Mouse (Mus musculus): ENCODE results near the gene Tpr. TPM values are rescaled to one million over a fixed set of nuclear protein-coding genes. Genes with fewer than 3 reads are reported as not detected.

Gene Tpr
- polyA plus RNA-seq, 1 experiment from 2014 or later: 130 TPM

- Histone ChIP-seq H3K4me2 (replicated peaks) (no peak overlapping the region), H3K27me3 (ENCODE audit: control insufficient read depth, insufficient read depth, low read length) (no peaks in the 10 kb centered on the region), H3K4me3 (replicated peaks; ENCODE audit: low read length) (no peak overlapping the region), H3K9me3 (ENCODE audit: control insufficient read depth, low read length) (no peaks in the 10 kb centered on the region), H3K36me3 (replicated peaks; ENCODE audit: control insufficient read depth, insufficient read depth) (peaks cover 89% of the 10 kb centered on the region), H3K27ac (no peak overlapping the region), H3K9ac (no peak overlapping the region), H3K4me1 (replicated peaks; ENCODE audit: control insufficient read depth, insufficient read depth, low read length) (no peaks in the 10 kb centered on the region)
- WGBS: 83% methylated on average over 4 of the region's 4 CpGs
- ATAC-seq (ENCODE audit: low FRiP score) (no peak), DNase-seq (ENCODE audit: low spot score) (no peak)
These were observed 49.1 kb downstream of the Tpr start for GRCm38 (mm10) chr1:150441731-150442130.

GRCm38 (mm10) chr1:150458977-150459376, 66.3 kb downstream of the Tpr start:
- Histone ChIP-seq H3K27ac (no peak overlapping the region), H3K4me2 (replicated peaks) (no peak overlapping the region), H3K4me1 (replicated peaks; ENCODE audit: control insufficient read depth, insufficient read depth, low read length) (no peaks in the 10 kb centered on the region), H3K9ac (no peak overlapping the region), H3K9me3 (ENCODE audit: control insufficient read depth, low read length) (no peaks in the 10 kb centered on the region), H3K4me3 (replicated peaks; ENCODE audit: low read length) (no peak overlapping the region), H3K36me3 (replicated peaks; ENCODE audit: control insufficient read depth, insufficient read depth) (no peaks in the 10 kb centered on the region), H3K27me3 (ENCODE audit: control insufficient read depth, insufficient read depth, low read length) (no peaks in the 10 kb centered on the region)
- ATAC-seq (ENCODE audit: low FRiP score): no peak
- WGBS: 96% methylated on average over 5 of the region's 5 CpGs
- DNase-seq (ENCODE audit: low spot score): no peak

GRCm38 (mm10) chr1:150459599-150459998, 67.0 kb downstream of the Tpr start:
- Histone ChIP-seq H3K4me1 (replicated peaks; ENCODE audit: control insufficient read depth, insufficient read depth, low read length) (no peaks in the 10 kb centered on the region), H3K4me2 (replicated peaks) (no peak overlapping the region), H3K27ac (no peak overlapping the region), H3K27me3 (ENCODE audit: control insufficient read depth, insufficient read depth, low read length) (no peaks in the 10 kb centered on the region), H3K9ac (no peak overlapping the region), H3K4me3 (replicated peaks; ENCODE audit: low read length) (no peak overlapping the region), H3K9me3 (ENCODE audit: control insufficient read depth, low read length) (no peaks in the 10 kb centered on the region), H3K36me3 (replicated peaks; ENCODE audit: control insufficient read depth, insufficient read depth) (no peaks in the 10 kb centered on the region)
- WGBS: 95% methylated on average over 3 of the region's 3 CpGs
- DNase-seq (ENCODE audit: low spot score) (no peak), ATAC-seq (ENCODE audit: low FRiP score) (no peak)

- H3K27ac ChIP-seq: no peak overlapping the region
- DNase-seq (ENCODE audit: low spot score): no peak
- H3K4me1 ChIP-seq (replicated peaks; ENCODE audit: control insufficient read depth, insufficient read depth, low read length): no peaks in the 10 kb centered on the region
- H3K4me3 ChIP-seq (replicated peaks; ENCODE audit: low read length): no peak overlapping the region
- no peak for ATAC-seq (ENCODE audit: low FRiP score)
- H3K27me3 ChIP-seq (ENCODE audit: control insufficient read depth, insufficient read depth, low read length): no peaks in the 10 kb centered on the region
- WGBS: 84% methylated on average over 7 of the region's 7 CpGs
- no peak overlapping the region for H3K9ac ChIP-seq
- no peaks in the 10 kb centered on the region for H3K36me3 ChIP-seq (replicated peaks; ENCODE audit: control insufficient read depth, insufficient read depth)
- no peaks in the 10 kb centered on the region for H3K9me3 ChIP-seq (ENCODE audit: control insufficient read depth, low read length)
- no peak overlapping the region for H3K4me2 ChIP-seq (replicated peaks)
These were observed 68.0 kb downstream of the Tpr start for GRCm38 (mm10) chr1:150460595-150460994.

- 83% methylated on average over 5 of the region's 5 CpGs for WGBS
- Histone ChIP-seq H3K4me3 (replicated peaks; ENCODE audit: low read length) (no peak overlapping the region), H3K4me1 (replicated peaks; ENCODE audit: control insufficient read depth, insufficient read depth, low read length) (no peaks in the 10 kb centered on the region), H3K36me3 (replicated peaks; ENCODE audit: control insufficient read depth, insufficient read depth) (no peaks in the 10 kb centered on the region), H3K4me2 (replicated peaks) (no peak overlapping the region), H3K27ac (no peak overlapping the region), H3K27me3 (ENCODE audit: control insufficient read depth, insufficient read depth, low read length) (no peaks in the 10 kb centered on the region), H3K9me3 (ENCODE audit: control insufficient read depth, low read length) (no peaks in the 10 kb centered on the region), H3K9ac (no peak overlapping the region)
- ATAC-seq (ENCODE audit: low FRiP score) (no peak), DNase-seq (ENCODE audit: low spot score) (no peak)
These were observed 70.4 kb downstream of the Tpr start for GRCm38 (mm10) chr1:150463068-150463467.

- DNase-seq (ENCODE audit: low spot score) (no peak), ATAC-seq (ENCODE audit: low FRiP score) (no peak)
- no peak overlapping the region for H3K27ac ChIP-seq
- no peak overlapping the region for H3K9ac ChIP-seq
- no peak overlapping the region for H3K4me2 ChIP-seq (replicated peaks)
- H3K27me3 ChIP-seq (ENCODE audit: control insufficient read depth, insufficient read depth, low read length): no peaks in the 10 kb centered on the region
- no peak overlapping the region for H3K4me3 ChIP-seq (replicated peaks; ENCODE audit: low read length)
- 86% methylated on average over 4 of the region's 4 CpGs for WGBS
- H3K4me1 ChIP-seq (replicated peaks; ENCODE audit: control insufficient read depth, insufficient read depth, low read length): no peaks in the 10 kb centered on the region
- H3K36me3 ChIP-seq (replicated peaks; ENCODE audit: control insufficient read depth, insufficient read depth): no peaks in the 10 kb centered on the region
- H3K9me3 ChIP-seq (ENCODE audit: control insufficient read depth, low read length): no peaks in the 10 kb centered on the region
These were observed 71.1 kb downstream of the Tpr start for GRCm38 (mm10) chr1:150463691-150464090.

GRCm38 (mm10) chr1:150465364-150465763, 72.7 kb downstream of the Tpr start:
- Histone ChIP-seq H3K9ac (no peak overlapping the region), H3K4me3 (replicated peaks; ENCODE audit: low read length) (no peak overlapping the region), H3K36me3 (replicated peaks; ENCODE audit: control insufficient read depth, insufficient read depth) (no peaks in the 10 kb centered on the region), H3K27me3 (ENCODE audit: control insufficient read depth, insufficient read depth, low read length) (no peaks in the 10 kb centered on the region), H3K9me3 (ENCODE audit: control insufficient read depth, low read length) (no peaks in the 10 kb centered on the region), H3K4me1 (replicated peaks; ENCODE audit: control insufficient read depth, insufficient read depth, low read length) (no peaks in the 10 kb centered on the region), H3K27ac (no peak overlapping the region), H3K4me2 (replicated peaks) (no peak overlapping the region)
- WGBS: 89% methylated on average over 10 of the region's 10 CpGs
- no peak for DNase-seq (ENCODE audit: low spot score)
- ATAC-seq (ENCODE audit: low FRiP score): no peak

GRCm38 (mm10) chr1:150466132-150466531, 73.5 kb downstream of the Tpr start, which contains the start of gene Prg4:
Prg4 (minus strand) TSS chr1:150466165.
- 88% methylated on average over 3 of the region's 3 CpGs for WGBS
- ATAC-seq (ENCODE audit: low FRiP score): no peak

GRCm38 (mm10) chr1:150469992-150470391, 77.4 kb downstream of the Tpr start:
- WGBS: 89% methylated on average over 3 of the region's 3 CpGs
- Histone ChIP-seq H3K4me1 (replicated peaks; ENCODE audit: control insufficient read depth, insufficient read depth, low read length) (no peaks in the 10 kb centered on the region), H3K27ac (no peak overlapping the region), H3K9ac (no peak overlapping the region), H3K36me3 (replicated peaks; ENCODE audit: control insufficient read depth, insufficient read depth) (no peaks in the 10 kb centered on the region), H3K4me2 (replicated peaks) (no peak overlapping the region), H3K9me3 (ENCODE audit: control insufficient read depth, low read length) (no peaks in the 10 kb centered on the region), H3K4me3 (replicated peaks; ENCODE audit: low read length) (no peak overlapping the region), H3K27me3 (ENCODE audit: control insufficient read depth, insufficient read depth, low read length) (no peaks in the 10 kb centered on the region)
- no peak for DNase-seq (ENCODE audit: low spot score)
- ATAC-seq (ENCODE audit: low FRiP score): no peak

More at GRCm38 (mm10) chr1:150466132-150466531, 73.5 kb downstream of the Tpr start, which contains the start of gene Prg4:
- Histone ChIP-seq H3K4me3 (replicated peaks; ENCODE audit: low read length) (no peak within 1 kb of the TSS), H3K9me3 (ENCODE audit: control insufficient read depth, low read length) (no peaks in the 10 kb centered on the region), H3K27me3 (ENCODE audit: control insufficient read depth, insufficient read depth, low read length) (no peaks in the 10 kb centered on the region), H3K27ac (no peak within 1 kb of the TSS), H3K4me1 (replicated peaks; ENCODE audit: control insufficient read depth, insufficient read depth, low read length) (no peaks in the 10 kb centered on the region), H3K4me2 (replicated peaks) (no peak within 1 kb of the TSS), H3K9ac (no peak within 1 kb of the TSS), H3K36me3 (replicated peaks; ENCODE audit: control insufficient read depth, insufficient read depth) (no peaks in the 10 kb centered on the region)
- no peak for DNase-seq (ENCODE audit: low spot score)

GRCm38 (mm10) chr1:150472525-150472924, 79.9 kb downstream of the Tpr start:
- ATAC-seq (ENCODE audit: low FRiP score): no peak
- H3K27ac ChIP-seq: no peak overlapping the region
- no peak overlapping the region for H3K9ac ChIP-seq
- H3K4me1 ChIP-seq (replicated peaks; ENCODE audit: control insufficient read depth, insufficient read depth, low read length): no peaks in the 10 kb centered on the region
- no peaks in the 10 kb centered on the region for H3K27me3 ChIP-seq (ENCODE audit: control insufficient read depth, insufficient read depth, low read length)
- H3K36me3 ChIP-seq (replicated peaks; ENCODE audit: control insufficient read depth, insufficient read depth): no peaks in the 10 kb centered on the region
- H3K4me2 ChIP-seq (replicated peaks): no peak overlapping the region
- WGBS: 80% methylated on average over 7 of the region's 7 CpGs
- DNase-seq (ENCODE audit: low spot score): no peak
- H3K9me3 ChIP-seq (ENCODE audit: control insufficient read depth, low read length): no peaks in the 10 kb centered on the region
- H3K4me3 ChIP-seq (replicated peaks; ENCODE audit: low read length): no peak overlapping the region
